Mouse (Mus musculus) forelimb bud, embryonic 11.5 days (tissue): ENCODE measurements at regions not wholly inside any gene's neighbourhood (a gene's known extent, or its start where the extent isn't known, plus 50 kb on each side); places are given as distances from the start of the nearest gene placed in this dataset.

Experiments
- DNase-seq: peaks from one replicate; pipeline ENCODE4 v3.0.0-alpha.2; 2012; ENCODE audit warnings: low read depth, low spot score

- no peak for DNase-seq
These were observed 238.6 kb downstream of the Gadd45g start for GRCm38 (mm10) chr13:52085110-52085509.

DNA sequence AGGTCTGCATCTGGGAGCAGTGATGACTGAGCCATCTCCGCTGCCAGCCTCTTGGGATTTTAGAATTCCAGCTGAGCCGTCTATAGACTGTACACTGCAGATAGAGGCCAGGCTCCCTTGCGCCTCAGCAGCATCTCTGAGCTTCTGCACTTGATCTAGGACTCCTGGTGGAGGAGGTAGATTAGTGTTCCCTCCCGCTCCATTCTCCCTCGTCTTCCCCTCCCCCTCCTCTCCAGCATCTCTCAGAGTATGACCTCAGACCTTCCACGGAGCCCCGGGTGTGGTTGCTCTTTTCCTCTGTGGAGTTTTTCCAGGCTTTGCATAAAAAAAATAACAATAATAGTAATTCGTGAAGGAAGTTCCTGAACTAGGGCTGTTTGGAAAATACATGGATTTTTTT lies 241.8 kb downstream of the Gadd45g start:
- DNase-seq, result no peak

- no peak for DNase-seq
These were observed 243.9 kb downstream of the Gadd45g start for GRCm38 (mm10) chr13:52090365-52090764.

DNA sequence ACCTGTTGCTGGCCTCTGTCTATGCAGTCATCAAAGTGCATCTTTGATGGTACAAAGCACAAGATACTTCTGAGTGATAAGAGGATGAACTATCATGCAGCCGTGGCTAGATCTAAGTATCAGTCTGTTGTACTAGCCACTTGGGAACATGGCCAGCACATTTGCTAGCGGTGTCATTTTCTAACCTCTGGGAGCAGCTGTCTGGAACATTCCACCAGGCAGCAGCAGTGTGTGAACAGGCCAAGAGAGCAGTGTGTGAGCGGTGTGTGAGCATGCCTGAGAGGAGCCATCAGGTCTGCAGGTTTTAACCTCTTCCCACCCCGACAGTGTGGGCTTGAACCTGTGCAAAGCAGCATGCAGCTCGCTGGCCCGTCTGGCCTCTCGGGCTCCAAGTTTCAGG lies 248.3 kb downstream of the Gadd45g start:
- no peak for DNase-seq

- DNase-seq, result no peak
These were observed 250.0 kb downstream of the Gadd45g start for GRCm38 (mm10) chr13:52096506-52096905.

DNA sequence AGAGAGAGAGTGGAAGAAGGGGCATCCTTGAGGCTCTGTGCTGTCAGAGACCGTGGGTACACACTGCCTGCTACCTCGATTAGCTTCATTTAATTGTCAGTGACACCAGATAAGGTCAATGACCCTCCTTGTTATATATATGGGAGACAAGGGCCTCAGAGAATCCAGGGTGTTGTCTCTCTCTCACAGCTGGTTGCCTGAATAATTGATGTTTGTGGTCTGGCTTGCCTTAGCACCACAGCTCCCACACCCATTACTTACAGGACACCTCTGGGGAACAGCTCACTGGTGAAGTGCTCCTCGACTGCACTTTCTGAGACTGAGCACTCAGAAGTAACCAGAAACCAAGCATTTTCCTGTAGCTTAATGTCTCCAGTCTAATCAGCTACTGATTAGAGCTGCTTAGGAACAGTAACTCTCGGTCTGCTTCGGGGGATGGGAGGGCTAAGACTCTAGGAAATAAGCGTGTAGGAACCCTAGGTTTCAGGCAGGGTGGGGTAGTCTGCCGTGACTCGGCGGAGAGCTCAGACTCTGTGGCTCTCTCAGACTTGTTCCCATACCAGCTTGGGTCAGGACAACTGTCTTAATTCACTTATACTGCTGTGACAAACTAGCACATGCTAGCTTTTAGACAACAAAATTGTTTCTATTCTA lies 259.6 kb downstream of the Gadd45g start:
- DNase-seq, result no peak

DNA sequence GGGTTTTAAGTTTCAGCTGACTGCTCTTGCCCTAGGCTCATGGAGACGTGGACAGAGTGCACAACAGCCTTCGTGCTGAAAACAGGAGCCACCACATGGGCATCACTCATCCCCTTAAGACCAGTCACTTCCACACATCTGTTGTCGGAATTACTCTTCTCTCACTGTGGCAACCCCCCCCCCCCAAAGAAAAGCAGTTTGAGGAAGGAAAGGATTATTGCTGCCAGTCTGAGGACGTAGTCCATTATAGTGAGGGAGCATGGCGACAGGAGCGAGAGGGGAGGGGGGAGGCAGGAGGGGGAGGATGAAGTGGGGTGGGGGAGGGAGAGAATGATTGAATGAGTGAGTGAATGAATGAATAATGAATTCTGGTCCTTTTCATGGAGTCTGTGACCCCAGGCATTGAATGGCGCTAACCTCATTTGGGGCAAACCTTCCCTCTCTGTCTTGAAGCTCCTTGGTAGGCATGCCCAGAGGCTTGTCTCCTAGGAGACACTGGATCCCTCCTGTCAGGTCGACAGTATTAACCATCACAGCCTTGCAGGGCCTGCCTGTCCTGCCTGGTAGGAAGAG lies 262.0 kb downstream of the Gadd45g start:
- no peak for DNase-seq

DNA sequence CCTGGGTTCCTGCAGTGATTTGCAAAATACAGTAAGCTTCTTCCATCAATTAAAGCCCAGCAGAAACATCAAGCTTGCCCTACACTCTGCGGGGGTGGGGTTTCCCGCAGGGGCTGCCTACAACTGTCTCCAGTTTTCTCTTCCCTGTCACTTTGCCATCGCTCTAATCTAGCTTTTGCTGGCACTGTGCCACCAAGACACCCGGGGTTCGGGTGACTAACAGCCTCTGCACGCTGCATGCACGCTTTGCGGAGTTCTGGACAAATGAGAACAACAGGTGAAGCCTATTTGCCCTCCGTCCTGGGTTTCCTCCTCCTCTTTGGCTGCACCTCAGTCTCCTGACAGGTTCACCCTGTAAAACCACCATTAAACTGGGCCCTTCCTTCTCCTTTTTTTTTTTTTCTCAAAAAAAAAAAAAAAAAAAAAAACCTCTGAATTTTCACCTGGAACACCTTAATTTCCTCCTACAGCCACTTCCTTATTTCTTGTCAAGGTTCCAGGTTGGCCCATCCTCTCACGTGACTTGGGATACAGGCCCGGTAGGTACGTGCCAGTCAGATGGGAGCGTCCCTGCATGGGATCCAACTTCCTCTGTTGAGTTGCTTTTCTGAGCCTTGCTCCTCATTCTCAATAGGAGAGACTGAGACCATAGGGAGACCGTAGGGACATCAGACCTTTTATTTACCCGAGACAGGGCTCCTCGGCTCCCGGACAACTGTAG lies 262.7 kb downstream of the Gadd45g start:
- no peak for DNase-seq

DNA sequence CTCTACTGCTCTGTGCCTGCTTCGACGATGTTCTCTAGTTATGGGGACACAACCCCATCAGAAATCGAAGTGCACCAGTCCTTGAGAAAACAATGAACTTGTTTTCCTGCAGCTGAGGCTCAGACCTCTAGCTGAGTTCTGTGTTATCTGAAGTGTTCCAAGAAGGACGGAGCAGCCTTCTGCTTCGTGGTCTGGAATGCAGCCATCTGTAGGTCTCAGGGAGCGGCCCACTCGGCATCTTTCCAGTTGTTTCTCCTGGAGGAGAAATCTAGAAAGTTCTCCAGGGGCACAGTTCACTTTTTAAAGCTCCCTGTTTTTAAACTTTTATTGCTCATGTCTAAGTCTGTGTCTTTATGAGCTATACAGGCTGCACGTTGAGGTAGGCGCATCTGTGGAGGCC lies 264.3 kb downstream of the Gadd45g start:
- no peak for DNase-seq

DNA sequence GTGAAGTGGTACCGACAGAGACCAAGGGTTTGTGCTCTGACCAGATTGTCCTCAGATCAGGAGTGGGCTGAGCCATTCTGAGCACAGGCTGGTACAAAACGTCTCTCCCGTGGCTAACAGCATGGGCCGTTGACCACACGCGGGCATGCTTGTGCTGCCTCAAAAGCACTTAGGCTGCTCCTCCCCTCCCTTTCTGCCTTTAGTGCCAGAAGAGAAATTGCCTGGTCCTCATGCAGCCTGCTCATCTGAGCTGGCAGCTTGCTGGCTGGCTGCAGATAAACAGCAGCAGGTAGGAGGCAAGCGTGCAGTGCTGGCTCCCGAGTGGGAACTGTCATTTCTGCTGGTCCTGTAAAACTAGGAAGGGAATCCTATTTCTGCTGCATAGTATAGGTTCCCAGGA lies 267.1 kb downstream of the Gadd45g start:
- DNase-seq, result no peak

- no peak for DNase-seq
These were observed 268.0 kb downstream of the Gadd45g start for GRCm38 (mm10) chr13:52114431-52114830.

DNA sequence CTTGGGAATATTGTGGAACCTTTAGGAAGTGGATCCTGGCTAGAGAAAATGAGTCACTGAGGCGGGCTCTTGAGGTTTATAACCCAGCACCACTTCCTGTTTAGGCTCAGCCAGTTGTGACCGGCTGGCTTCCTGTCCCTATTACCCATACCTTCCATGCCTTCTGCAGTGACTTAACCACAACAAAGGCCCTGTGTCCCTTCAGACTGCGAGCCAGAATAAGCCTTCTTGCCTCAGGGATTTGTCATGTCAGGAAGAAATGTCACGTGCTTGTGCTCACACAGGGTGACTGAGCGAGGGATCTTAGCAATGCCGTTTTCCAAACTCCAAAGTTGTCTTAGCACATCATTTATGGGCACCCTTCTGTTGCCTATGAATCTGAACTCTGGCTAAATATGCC lies 268.5 kb downstream of the Gadd45g start:
- DNase-seq, result no peak

- no peak for DNase-seq
These were observed 269.8 kb downstream of the Gadd45g start for GRCm38 (mm10) chr13:52116241-52116640.

- no peak for DNase-seq
These were observed 270.3 kb downstream of the Gadd45g start for GRCm38 (mm10) chr13:52116756-52117155.

DNA sequence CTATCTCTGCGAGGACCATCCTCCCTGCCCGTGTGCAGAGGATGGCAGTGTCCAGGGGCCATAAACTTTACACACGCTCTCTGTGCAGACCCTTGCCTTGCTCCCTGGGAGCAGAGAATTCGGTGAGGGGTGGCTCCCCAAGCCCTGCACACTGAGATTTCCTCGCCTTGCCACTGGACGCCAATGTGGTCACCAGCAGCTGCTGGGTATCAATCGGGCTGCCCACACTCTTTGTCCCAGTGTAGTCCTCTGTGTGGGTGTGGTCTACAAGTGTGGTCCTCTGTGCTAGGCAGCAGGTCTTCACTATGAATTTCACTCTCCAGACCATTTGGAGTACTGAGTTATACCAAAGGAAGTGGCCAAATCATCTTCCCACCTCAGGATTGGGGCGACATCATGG lies 274.3 kb downstream of the Gadd45g start:
- DNase-seq, result no peak

DNA sequence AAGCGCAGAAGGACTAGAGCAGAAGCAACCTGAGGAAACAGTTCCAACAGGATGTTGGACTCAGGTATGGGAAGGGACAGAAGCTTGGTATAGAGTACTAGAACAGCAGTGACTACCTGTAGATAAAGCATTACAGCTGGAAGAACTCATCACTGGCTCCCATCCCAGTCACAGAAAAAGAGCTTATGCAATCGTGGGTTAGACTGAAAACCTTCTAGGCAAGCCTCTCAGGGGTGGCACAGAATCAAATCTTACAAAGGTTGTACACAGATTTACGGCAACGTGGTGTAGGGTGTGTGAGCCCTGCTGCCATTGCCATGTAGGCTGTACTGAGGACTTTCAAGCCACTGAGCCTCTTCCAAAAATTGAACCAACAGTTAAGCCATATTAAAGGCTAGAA lies 278.6 kb downstream of the Gadd45g start:
- no peak for DNase-seq

GRCm38 (mm10) chr13:52127751-52128150 lies 281.3 kb downstream of the Gadd45g start:
- no peak for DNase-seq

DNA sequence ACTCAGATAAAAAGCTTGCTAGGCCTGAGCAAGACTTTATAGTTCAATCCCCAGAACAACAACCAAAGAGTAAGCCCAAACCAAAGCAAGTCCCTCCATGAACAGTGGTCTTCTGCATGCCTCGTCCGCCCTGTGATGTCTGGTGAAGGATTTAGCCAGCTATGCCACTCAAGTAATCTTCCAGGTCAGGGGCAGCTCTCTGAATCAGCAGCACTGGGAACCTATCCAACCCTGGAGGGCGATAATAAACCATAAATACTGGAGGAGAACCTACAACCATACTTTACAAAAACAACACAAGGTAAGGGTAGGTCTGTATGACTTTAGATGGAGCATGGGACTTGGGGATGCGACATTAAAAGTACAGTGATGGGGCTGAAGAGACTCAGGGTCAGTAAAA lies 283.0 kb downstream of the Gadd45g start:
- no peak for DNase-seq

- no peak for DNase-seq
These were observed 286.7 kb downstream of the Gadd45g start for GRCm38 (mm10) chr13:52133202-52133601.

DNA sequence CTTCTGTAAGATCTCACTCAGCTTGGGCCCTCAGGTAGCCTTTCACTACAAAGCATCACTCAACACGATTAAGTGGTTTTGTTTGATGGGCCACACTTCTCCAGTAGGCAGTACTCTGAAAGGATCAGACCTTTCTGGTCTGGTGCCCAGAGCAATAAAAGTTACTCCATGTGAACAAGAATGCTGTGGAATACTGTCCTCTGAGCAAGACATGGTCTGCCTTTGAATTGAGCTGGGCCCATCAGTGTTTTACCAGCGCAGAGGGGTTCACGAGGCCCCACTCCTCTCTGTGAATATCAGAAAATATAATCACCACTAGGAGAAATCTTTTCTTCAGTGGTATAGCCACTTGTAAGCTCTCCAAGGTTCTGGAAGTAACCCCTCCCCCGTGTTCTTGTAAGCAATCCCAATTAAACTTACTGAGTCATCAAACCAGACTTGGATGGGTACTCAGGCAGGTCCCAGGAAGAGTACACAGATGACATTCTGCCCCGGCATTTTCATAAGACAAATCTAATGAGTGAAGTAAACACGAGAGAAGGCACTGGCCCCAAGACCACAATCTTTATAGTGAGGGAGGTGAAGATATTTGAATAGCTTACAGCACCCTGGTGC lies 292.0 kb downstream of the Gadd45g start:
- no peak for DNase-seq

DNA sequence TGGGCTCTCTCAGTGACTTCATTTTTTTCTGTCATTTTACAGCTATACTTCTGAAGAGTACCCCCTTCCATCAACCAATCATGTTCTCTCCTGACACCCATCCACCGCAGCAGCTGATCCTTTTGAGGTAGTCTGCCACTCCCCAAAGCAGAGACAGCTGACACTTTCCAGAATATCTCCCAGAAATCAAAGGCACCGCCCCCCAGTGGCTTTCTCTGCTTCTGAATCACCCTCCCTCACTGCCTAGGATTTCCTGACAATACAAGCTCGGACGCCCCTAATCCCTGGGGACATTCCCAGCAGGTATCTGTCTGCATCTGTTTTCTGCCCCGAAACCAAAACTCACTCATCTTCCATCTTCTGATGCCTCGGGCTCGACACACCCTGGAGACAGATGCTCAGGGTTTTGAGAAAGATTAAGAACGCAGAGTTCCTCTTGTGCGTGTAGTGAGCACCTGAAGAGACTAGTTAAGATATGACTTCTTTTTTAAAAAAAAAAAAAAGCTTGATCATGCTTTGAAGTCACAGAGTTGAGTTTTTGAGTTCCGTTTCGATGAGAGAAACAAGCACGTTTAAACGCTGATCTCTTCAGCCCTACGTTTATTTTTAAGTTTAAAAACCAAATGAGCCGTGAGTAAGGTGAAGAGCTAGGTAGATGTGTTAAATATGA lies 292.8 kb downstream of the Gadd45g start:
- no peak for DNase-seq

- DNase-seq, result no peak
These were observed 293.7 kb downstream of the Gadd45g start for GRCm38 (mm10) chr13:52140221-52140620.
